Mouse (Mus musculus) megakaryocyte, embryonic 14.5 days (primary cell): ENCODE measurements around the gene Tspan1. TPM values are rescaled to one million over a fixed set of nuclear protein-coding genes. Genes with fewer than 3 reads are reported as not detected.

Experiments used
- H3K27me3 ChIP-seq: replicated peaks from 2 replicates; pipeline ENCODE3; 2012; ENCODE audit warnings: inconsistent platforms
- H3K36me3 ChIP-seq: replicated peaks from 2 replicates; pipeline ENCODE3; 2012; ENCODE audit warnings: low read length, inconsistent platforms, mixed read lengths
- H3K4me1 ChIP-seq: 2 replicates; pipeline ENCODE4 v1.6.1; 2012; ENCODE audit warnings: inconsistent platforms
- H3K4me3 ChIP-seq: replicated peaks from 2 replicates; pipeline ENCODE3; 2012; ENCODE audit warnings: moderate library complexity, mild to moderate bottlenecking, inconsistent platforms
- H3K9me3 ChIP-seq: 2 replicates; pipeline ENCODE4 v1.6.1; 2012; ENCODE audit warnings: inconsistent platforms
- FLI1 ChIP-seq: IDR thresholded peaks from 2 replicates; pipeline ENCODE4 v1.6.1; 2012; ENCODE audit warnings: low read length, inconsistent platforms, mixed read lengths
- GATA1 ChIP-seq: IDR thresholded peaks from 3 replicates; pipeline ENCODE4 v1.6.1; 2012; ENCODE audit warnings: mixed read lengths, low read length, inconsistent platforms, borderline replicate concordance
- polyA plus RNA-seq: library from polyadenylated mRNA; stranded (reverse); fragments of >175 nt; gene quantifications from 2 replicates; pipeline ENCODE4 v1.2.3, GENCODE M21; 2012; ENCODE audit warnings: low replicate concordance; ENCODE audit not compliant: insufficient read depth

Gene Tspan1
- polyA plus RNA-seq, 1 experiment, result not detected

DNA sequence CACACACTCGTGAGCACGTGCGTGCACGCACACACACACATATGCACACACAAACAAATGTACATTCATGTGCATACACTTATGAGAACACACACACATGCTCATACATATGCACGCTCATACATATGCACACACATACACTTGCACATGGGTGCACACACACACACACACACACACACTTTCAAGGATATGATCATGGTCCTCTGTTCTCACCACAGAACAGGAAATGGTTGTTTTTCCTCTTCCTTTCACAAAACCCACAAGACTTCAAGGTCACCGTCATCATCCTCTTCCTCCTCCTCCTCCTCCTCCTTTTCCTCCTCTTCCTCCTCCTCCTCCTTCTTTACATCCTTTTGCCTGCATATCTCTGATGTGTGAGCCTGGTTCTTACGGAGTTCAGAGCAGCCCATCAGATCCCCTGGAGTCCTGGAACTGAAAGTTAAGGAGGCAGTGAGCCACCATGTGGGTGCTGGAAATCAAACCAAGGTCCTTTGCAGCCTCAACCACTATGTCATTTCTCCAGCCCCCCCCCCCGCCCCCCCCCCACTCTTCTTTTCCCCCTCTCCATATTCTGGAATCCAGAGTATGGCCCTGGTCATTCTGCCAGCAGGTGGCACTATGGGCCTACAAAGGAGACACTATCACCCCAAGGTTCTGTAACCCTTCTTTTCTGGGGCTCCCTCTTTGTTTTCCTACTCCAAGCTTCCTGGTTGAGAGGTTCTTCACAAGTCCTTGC lies 1.4 kb upstream of the Tspan1 start:
- Histone ChIP-seq H3K4me3 (peak overlapping the region; percentile 78), H3K36me3 (no peaks in the 10 kb centered on the region), H3K4me1 (peaks cover 39% of the 10 kb centered on the region), H3K9me3 (no peaks in the 10 kb centered on the region), H3K27me3 (peaks cover 12% of the 10 kb centered on the region)
- TF ChIP-seq FLI1 (no peak), GATA1 (no peak)

DNA sequence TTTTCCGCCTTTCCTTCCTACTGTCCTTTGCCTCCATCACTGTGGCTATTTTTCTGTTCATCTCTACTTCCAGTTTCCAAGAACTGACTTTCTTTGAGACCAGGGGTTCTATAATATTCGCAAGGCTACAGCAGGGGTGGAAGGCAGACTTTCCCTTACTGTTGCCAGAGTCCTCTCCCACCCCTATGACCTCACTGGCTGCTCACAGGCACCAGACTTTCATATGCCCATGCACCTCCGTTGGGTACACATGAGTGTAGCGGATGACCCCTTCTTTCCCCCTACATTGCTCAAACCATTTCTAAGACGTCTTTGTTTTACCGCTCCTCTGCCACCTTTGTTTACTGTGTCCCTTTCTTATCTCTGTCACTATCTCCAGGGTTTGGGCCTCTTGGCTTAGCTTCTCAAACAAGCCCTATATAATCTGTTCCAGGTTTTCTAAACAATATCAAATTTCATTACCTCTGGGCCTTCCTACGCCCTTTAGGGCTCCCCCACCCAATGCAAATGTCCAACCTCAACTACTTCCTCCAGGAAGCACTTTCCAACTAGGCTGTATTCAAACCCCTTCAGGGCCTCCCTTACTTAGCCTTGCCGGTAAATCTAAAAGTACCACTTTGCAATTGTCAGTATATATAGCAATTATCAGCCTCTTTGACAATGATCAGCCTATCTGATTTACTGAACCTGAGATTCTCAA lies 1.5 kb downstream of the Tspan1 start:
- TF ChIP-seq GATA1, result no peak
- TF ChIP-seq FLI1, result no peak
- Histone ChIP-seq H3K4me3 (no peak overlapping the region), H3K36me3 (peaks cover 1% of the 10 kb centered on the region), H3K9me3 (no peaks in the 10 kb centered on the region), H3K27me3 (peaks cover 10% of the 10 kb centered on the region), H3K4me1 (peaks cover 60% of the 10 kb centered on the region)

DNA sequence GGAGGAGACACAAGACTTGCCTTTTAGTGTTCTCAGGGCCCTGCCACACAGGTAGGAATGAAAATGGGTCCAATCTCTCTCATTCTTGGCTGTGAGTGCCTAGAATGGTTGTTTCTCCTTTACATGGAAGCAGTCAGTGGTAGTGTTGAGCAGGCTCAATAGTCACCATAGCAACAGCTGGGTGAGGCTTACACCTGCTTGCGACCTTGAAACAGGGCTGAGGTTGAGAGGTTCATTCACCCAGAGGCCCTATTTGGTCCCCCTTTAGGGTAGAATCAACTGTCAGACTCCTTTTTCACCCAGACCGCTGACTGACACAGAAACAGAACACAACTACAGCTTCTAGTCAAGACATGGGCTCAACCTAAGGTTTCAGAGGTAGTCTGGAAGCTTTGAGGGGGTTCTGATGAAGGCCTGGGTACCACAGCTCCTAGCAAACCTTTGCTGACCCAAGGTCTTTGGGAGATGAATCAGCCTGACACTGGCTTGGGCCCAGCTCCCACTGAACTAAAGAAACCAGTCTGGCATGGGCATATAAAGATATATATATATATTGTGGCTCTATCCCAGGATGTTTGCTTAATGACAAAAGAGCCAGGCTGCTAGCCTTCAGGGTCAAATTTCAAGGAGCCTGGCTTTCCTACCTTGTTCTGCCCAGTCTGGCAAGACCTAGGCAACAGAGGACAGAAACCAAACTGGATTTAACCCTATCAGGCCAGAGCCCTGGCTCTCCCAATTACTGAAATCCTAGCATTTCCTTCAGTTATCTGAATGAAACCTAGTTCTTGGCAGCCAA lies 2.4 kb downstream of the Tspan1 start:
- no peak for TF ChIP-seq FLI1
- no peak for TF ChIP-seq GATA1
- H3K9me3 ChIP-seq, result no peaks in the 10 kb centered on the region
- H3K36me3 ChIP-seq, result peaks cover 7% of the 10 kb centered on the region
- peaks cover 65% of the 10 kb centered on the region for H3K4me1 ChIP-seq
- H3K4me3 ChIP-seq, result no peak overlapping the region
- peaks cover 10% of the 10 kb centered on the region for H3K27me3 ChIP-seq

DNA sequence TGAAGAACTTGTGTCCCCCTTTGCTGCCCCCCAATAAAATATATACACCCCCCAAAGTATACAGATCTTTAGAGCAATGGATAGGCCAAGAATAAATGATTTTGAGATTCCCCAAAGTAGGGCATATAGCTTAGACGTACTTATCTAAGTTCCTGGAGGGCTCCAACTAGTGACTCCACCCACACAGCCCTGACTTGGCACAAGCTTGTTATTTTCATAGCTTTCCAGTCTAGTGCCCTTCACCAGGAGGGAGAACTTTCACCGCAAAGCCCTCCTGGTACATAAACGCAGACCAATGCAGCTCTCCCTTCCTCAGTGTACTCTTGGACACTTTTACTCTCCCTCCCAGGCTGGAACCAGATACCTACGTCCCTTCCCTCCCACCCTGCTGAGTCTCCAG lies 5.3 kb downstream of the Tspan1 start:
- Histone ChIP-seq H3K4me1 (peaks cover 62% of the 10 kb centered on the region), H3K4me3 (peak overlapping the region; percentile 79), H3K36me3 (peaks cover 31% of the 10 kb centered on the region), H3K9me3 (no peaks in the 10 kb centered on the region), H3K27me3 (peaks cover 10% of the 10 kb centered on the region)
- TF ChIP-seq FLI1, result no peak
- no peak for TF ChIP-seq GATA1

DNA sequence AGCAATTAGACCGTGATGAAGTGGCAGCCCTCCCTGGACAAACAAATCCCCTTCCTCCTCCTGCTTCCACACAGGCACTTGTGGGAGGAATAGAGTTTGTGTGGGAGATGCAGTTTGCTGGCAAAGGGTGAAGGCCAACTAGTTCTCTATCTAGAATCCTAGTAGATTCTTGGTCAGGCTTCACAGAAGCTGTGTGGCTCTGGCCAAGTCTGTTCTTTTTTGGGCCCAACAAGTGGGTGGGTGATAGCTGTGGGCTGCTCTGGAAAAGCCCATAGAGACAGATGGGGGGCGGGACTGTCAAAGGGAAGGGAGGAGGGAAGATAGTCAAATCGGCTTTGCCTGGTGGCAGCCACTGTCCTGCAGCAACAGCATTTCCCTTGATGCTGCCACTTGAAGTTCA lies 6.6 kb downstream of the Tspan1 start:
- peak overlapping the region; percentile 44 for H3K4me3 ChIP-seq
- TF ChIP-seq FLI1 (no peak), GATA1 (no peak)
- peaks cover 44% of the 10 kb centered on the region for H3K36me3 ChIP-seq

DNA sequence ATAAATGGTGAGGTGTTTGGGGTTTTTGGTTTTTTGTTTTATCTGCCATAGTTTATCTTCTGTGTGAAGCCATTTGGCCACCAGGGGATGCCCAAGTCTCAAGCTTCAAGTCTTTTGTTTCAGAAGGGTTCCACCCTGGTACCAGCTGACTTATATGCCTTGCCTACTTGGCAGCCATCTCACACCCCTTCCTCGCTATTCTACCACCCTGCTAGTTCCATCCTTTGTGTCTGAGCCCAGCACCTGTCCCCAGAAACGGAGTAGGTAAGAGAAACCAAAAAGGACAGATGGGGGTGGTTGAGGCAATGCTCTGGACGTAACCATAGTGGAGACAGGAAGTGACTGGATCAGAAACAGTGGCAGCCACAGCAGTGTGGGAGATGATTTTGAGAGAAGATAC lies 7.5 kb downstream of the Tspan1 start:
- TF ChIP-seq FLI1, result no peak
- no peak for TF ChIP-seq GATA1
- Histone ChIP-seq H3K4me1 (peaks cover 60% of the 10 kb centered on the region), H3K4me3 (peak overlapping the region; percentile 51), H3K27me3 (peaks cover 10% of the 10 kb centered on the region), H3K9me3 (no peaks in the 10 kb centered on the region), H3K36me3 (peaks cover 52% of the 10 kb centered on the region)

More for the DNA sequence above, 6.6 kb downstream of the Tspan1 start:
- H3K9me3 ChIP-seq, result no peaks in the 10 kb centered on the region
- H3K27me3 ChIP-seq, result peaks cover 10% of the 10 kb centered on the region
- peaks cover 62% of the 10 kb centered on the region for H3K4me1 ChIP-seq

DNA sequence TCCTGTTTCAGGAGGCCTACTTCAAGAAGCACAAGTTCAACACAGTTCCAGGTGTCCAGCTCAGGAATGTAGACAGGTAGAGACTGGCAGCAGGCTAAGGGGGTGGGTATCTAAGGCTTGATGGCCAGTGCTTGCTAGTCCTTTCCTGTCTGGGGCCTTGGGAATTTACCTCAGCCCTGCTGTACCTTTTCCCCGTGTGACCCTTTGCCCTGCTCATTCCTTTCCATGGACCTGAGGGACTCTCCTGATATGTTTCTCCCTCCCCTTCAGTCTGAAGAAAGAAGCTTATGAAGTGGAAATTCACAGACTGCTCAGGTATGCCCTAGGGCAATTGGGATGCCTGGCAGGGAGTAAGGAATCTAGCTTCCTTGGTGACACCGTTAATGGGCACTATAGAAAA lies 9.5 kb downstream of the Tspan1 start:
- Histone ChIP-seq H3K27me3 (no peaks in the 10 kb centered on the region), H3K4me1 (peaks cover 55% of the 10 kb centered on the region), H3K4me3 (no peak overlapping the region), H3K9me3 (no peaks in the 10 kb centered on the region), H3K36me3 (peaks cover 72% of the 10 kb centered on the region)
- no peak for TF ChIP-seq FLI1
- TF ChIP-seq GATA1, result no peak

DNA sequence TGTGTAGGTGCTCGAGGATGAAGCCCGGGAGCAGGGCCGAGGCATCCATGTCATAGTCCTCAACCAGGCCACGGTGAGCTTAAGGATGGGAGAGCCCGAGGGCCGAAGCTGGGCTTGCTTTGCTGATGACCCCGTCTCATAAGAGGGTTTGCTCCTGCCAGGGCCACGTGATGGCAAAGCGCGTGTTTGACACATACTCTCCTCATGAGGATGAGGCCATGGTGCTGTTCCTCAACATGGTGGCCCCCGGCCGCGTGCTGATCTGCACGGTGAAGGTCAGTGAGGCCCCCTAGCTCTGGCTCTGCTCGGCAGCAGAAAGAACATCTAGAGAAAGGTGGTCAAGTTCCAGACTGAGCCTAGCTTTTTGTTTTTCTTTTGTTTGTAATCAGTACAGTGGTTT lies 14.7 kb downstream of the Tspan1 start:
- no peaks in the 10 kb centered on the region for H3K27me3 ChIP-seq
- H3K4me3 ChIP-seq, result no peak overlapping the region
- no peaks in the 10 kb centered on the region for H3K9me3 ChIP-seq
- TF ChIP-seq GATA1 (no peak), FLI1 (no peak)
- peaks cover 48% of the 10 kb centered on the region for H3K4me1 ChIP-seq
- H3K36me3 ChIP-seq, result peaks cover 62% of the 10 kb centered on the region

DNA sequence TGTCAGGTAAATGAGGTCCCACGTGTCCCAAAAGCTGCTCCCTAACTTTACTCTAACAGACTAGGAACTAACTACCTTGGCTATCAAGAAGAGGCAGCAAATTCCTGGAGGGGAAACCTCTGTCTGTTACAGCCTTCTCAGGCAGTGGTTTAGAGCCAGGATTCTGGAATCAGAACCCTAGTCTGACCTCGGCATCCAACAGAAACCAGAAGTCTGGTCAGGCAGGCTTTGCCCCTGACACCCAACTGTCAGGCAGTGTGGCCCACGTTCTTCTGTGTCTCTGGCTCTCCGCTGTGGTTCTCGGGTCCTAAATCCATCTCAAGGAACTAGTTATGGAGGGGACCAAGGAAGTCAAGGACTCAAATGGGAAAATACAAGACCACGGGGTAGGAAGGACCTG lies 16.2 kb downstream of the Tspan1 start, which contains the start of gene Lurap1:
Gene Lurap1, minus strand, starts transcription at position 101 of the 400 bp plus-strand sequence.
- H3K36me3 ChIP-seq, result peaks cover 53% of the 10 kb centered on the region

DNA sequence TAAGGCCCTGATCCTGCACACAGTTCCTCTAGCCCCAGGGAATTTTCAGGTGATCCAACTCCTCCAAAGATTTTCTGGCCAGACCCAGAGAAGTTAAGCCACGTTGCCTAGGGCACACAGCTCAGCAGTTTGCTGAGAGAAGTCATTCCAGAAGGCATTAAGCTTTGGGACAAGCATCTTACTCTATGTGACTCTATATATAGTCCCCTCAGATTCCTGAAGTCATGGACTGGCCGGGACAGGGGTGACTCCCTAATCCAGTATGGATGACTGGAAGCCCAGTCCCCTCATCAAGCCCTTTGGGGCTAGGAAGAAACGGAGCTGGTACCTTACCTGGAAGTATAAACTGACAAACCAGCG lies 16.6 kb downstream of the Tspan1 start:
- TF ChIP-seq FLI1 (no peak), GATA1 (no peak)
- H3K27me3 ChIP-seq, result no peaks in the 10 kb centered on the region
- H3K4me1 ChIP-seq, result peaks cover 29% of the 10 kb centered on the region
- peaks cover 6% of the 10 kb centered on the region for H3K9me3 ChIP-seq
- peaks cover 49% of the 10 kb centered on the region for H3K36me3 ChIP-seq
- H3K4me3 ChIP-seq, result peak overlapping the region; percentile 91

More for the DNA sequence above, 16.2 kb downstream of the Tspan1 start, which contains the start of gene Lurap1:
- Histone ChIP-seq H3K4me3 (peak within 1 kb of the TSS; percentile 91), H3K4me1 (peaks cover 33% of the 10 kb centered on the region), H3K27me3 (no peaks in the 10 kb centered on the region), H3K9me3 (peaks cover 6% of the 10 kb centered on the region)
- no peak for TF ChIP-seq FLI1
- TF ChIP-seq GATA1, result no peak
